Mouse (Mus musculus): ENCODE results near the gene Sycp2l.

DNA sequence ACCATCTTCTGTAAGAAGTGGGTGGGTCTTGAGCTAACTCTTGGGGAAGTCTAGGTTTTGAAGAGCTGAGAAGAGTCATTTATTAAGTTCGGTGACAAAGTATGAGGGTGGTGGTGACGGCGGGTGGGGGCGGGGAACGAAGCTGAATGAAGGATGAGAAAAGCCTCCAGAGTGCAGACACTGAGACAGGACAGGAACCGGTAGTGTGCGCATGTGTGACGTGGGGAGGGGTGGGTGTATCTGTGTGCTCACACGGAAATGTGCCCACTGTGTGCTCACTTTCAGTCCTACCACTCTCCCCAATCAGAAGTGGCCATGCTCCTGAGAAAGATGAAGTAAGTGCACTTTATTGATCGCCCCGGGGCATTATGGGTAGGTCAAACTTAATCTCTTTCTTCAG is 39.0 kb downstream of the Sycp2l start:
- TF ChIP-seq EP300 (IDR thresholded peaks at IDR 0.05) (no peak), CTCF (IDR thresholded peaks at IDR 0.05) (no peak)
